Mouse (Mus musculus) forebrain, embryonic 12.5 days (tissue): ENCODE measurements around the gene Map1lc3a. TPM values are rescaled to one million over a fixed set of nuclear protein-coding genes. Genes with fewer than 3 reads are reported as not detected.

Source experiments
- ATAC-seq: fragments of 200-750 bp; cut with Nextera tagmentation; 2 replicates; pipeline ENCODE4 v1.8.0; 2017; ENCODE audit warnings: moderate TSS enrichment; ENCODE audit not compliant: low FRiP score
- H3K27ac ChIP-seq: fragments of 300-500 bp; sonication (generic); 2 replicates; pipeline ENCODE4 v1.5.1; 2016; ENCODE audit warnings: mild to moderate bottlenecking
- H3K27me3 ChIP-seq: fragments of 300-500 bp; sonication (generic); 2 replicates; pipeline ENCODE4 v1.6.1; 2016; ENCODE audit warnings: mild to moderate bottlenecking
- H3K36me3 ChIP-seq: fragments of 300-500 bp; sonication (generic); replicated peaks from 2 replicates; pipeline ENCODE4 v1.6.1; 2016; ENCODE audit warnings: mild to moderate bottlenecking
- H3K4me1 ChIP-seq: fragments of 300-500 bp; sonication (generic); 2 replicates; pipeline ENCODE4 v1.6.1; 2016
- H3K4me2 ChIP-seq: fragments of 300-500 bp; sonication (generic); 2 replicates; pipeline ENCODE4 v1.6.1; 2016; ENCODE audit warnings: mild to moderate bottlenecking, moderate library complexity
- H3K4me3 ChIP-seq: fragments of 300-500 bp; sonication (generic); replicated peaks from 2 replicates; pipeline ENCODE4 v1.5.1; 2016; ENCODE audit warnings: mild to moderate bottlenecking
- H3K9ac ChIP-seq: fragments of 300-500 bp; sonication (generic); 2 replicates; pipeline ENCODE4 v1.6.1; 2016; ENCODE audit warnings: mild to moderate bottlenecking
- H3K9me3 ChIP-seq: fragments of 300-500 bp; sonication (generic); 2 replicates; pipeline ENCODE4 v1.6.1; 2016
- WGBS: fragments of 180-500 bp; shearing (Covaris S2); methylation state at CpG from one replicate; pipeline ENCODE4 v1.1.7; 2016; 5-methylcytosine and 5-hydroxymethylcytosine counted together
- polyA plus RNA-seq: library from polyadenylated mRNA; unstranded; fragments of >200 nt; fragmentation: Nextera tagmentation; extraction: Ambion mirVana; gene quantifications from 2 replicates; pipeline ENCODE4 v1.2.1, GENCODE M21; 2016

The Map1lc3a gene
- polyA plus RNA-seq, 1 experiment from 2014 or later = 158 TPM

GRCm38 (mm10) chr2:155290066-155290465 is 14.0 kb downstream of the Map1lc3a start:
- 90% methylated on average over 8 of the region's 8 CpGs for WGBS

DNA sequence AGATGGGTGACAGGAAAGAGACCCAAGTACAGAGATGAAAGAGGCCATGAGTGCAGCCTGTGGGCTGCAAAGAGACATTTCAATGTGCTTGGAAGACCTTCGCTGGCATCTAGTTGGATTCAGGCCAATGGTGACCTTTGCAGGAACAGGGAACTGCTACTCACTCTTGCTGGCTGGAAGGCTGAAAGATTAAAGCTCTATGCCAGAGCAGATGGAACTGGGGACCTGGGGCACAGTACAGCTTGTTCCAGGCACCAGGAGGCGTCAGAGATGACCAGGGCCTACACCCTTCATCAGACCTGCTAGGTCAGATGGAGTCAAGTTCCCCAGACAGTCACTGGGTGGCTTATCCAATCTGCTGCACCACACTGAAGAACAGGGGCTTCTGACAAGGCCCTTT is 17.3 kb downstream of the Map1lc3a start:
- H3K4me2 ChIP-seq = no peak overlapping the region
- H3K27ac ChIP-seq = no peak overlapping the region
- no peaks in the 10 kb centered on the region for H3K9me3 ChIP-seq
- no peak for ATAC-seq
- no peak overlapping the region for H3K9ac ChIP-seq
- H3K27me3 ChIP-seq = no peaks in the 10 kb centered on the region
- peaks cover 69% of the 10 kb centered on the region for H3K36me3 ChIP-seq
- no peak overlapping the region for H3K4me3 ChIP-seq
- WGBS = 84% methylated on average over 2 of the region's 2 CpGs
- H3K4me1 ChIP-seq = no peaks in the 10 kb centered on the region

More at GRCm38 (mm10) chr2:155290066-155290465, 14.0 kb downstream of the Map1lc3a start:
- no peaks in the 10 kb centered on the region for H3K4me1 ChIP-seq
- H3K9ac ChIP-seq = no peak overlapping the region
- peaks cover 43% of the 10 kb centered on the region for H3K36me3 ChIP-seq
- H3K27me3 ChIP-seq = no peaks in the 10 kb centered on the region
- H3K4me2 ChIP-seq = no peak overlapping the region
- no peak for ATAC-seq
- H3K4me3 ChIP-seq = no peak overlapping the region
- H3K27ac ChIP-seq = no peak overlapping the region
- H3K9me3 ChIP-seq = no peaks in the 10 kb centered on the region

DNA sequence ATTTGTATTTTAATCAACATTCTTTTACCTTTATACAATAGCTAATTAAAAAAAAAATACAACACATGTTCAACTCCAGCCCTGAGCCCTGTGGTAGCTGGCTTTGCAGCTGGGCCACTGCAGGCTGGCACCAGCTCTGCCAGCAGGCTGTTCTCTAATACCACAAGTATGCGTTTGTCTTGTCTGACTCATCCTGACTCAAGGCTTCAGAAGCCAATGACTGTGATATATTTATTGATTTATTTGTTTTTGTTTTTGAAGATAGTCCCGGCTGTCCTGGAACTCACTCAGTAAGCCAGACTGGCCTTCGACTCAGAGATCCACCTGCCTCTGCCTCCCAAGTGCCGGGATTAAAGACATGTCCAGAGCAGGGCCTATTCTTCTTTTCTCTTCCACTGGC is 17.8 kb downstream of the Map1lc3a start:
- H3K36me3 ChIP-seq = peaks cover 75% of the 10 kb centered on the region
- 90% methylated on average over 4 of the region's 4 CpGs for WGBS
- no peaks in the 10 kb centered on the region for H3K9me3 ChIP-seq
- no peaks in the 10 kb centered on the region for H3K27me3 ChIP-seq
- no peaks in the 10 kb centered on the region for H3K4me1 ChIP-seq
- H3K4me3 ChIP-seq = no peak overlapping the region
- H3K27ac ChIP-seq = no peak overlapping the region
- ATAC-seq = no peak
- no peak overlapping the region for H3K4me2 ChIP-seq
- H3K9ac ChIP-seq = no peak overlapping the region

GRCm38 (mm10) chr2:155295453-155295852 is 19.4 kb downstream of the Map1lc3a start:
- no peak overlapping the region for H3K27ac ChIP-seq
- H3K4me3 ChIP-seq = no peak overlapping the region
- no peak for ATAC-seq
- no peaks in the 10 kb centered on the region for H3K9me3 ChIP-seq
- H3K36me3 ChIP-seq = peaks cover 80% of the 10 kb centered on the region
- H3K4me1 ChIP-seq = no peaks in the 10 kb centered on the region
- no peaks in the 10 kb centered on the region for H3K27me3 ChIP-seq
- H3K4me2 ChIP-seq = no peak overlapping the region
- WGBS = 96% methylated on average over 6 of the region's 6 CpGs
- H3K9ac ChIP-seq = no peak overlapping the region

GRCm38 (mm10) chr2:155299563-155299962 is 23.5 kb downstream of the Map1lc3a start:
- no peak overlapping the region for H3K9ac ChIP-seq
- no peaks in the 10 kb centered on the region for H3K4me1 ChIP-seq
- no peak overlapping the region for H3K4me2 ChIP-seq
- no peaks in the 10 kb centered on the region for H3K27me3 ChIP-seq
- peaks cover 57% of the 10 kb centered on the region for H3K36me3 ChIP-seq
- no peak overlapping the region for H3K27ac ChIP-seq
- H3K9me3 ChIP-seq = no peaks in the 10 kb centered on the region
- 92% methylated on average over 4 of the region's 4 CpGs for WGBS
- no peak overlapping the region for H3K4me3 ChIP-seq
- ATAC-seq = no peak

GRCm38 (mm10) chr2:155308936-155309592 is 33.0 kb downstream of the Map1lc3a start:
- peaks cover 6% of the 10 kb centered on the region for H3K4me1 ChIP-seq
- WGBS = 41% methylated on average over 3 of the region's 3 CpGs
- peaks cover 30% of the 10 kb centered on the region for H3K36me3 ChIP-seq
- peak overlapping the region; percentile 65 for H3K27ac ChIP-seq
- H3K4me3 ChIP-seq = no peak overlapping the region
- no peak overlapping the region for H3K9ac ChIP-seq
- no peaks in the 10 kb centered on the region for H3K27me3 ChIP-seq
- no peaks in the 10 kb centered on the region for H3K9me3 ChIP-seq
- no peak overlapping the region for H3K4me2 ChIP-seq
- ATAC-seq = 0 out of 2 replicates have a peak, but pooled peaks have one; percentile 20

DNA sequence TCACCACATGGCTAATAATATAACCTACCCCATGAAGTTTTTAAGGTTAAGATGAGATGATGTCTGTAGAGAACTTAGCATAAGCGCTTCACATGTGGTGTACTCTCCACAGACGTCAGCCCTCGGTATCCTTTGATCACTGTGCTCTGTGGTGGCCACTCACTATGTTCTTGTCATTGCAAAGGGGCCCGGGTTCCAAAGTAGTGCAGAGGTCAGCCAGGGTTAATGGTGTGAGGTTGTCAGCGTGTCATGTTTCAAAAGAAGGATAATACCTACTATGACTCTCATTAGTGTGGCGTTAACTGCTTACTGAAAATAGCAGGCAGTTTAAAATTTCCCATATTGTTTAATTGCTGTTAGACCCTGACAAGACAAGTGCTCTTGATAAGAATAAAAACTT is 37.6 kb downstream of the Map1lc3a start:
- H3K9ac ChIP-seq = no peak overlapping the region
- no peak overlapping the region for H3K27ac ChIP-seq
- peaks cover 22% of the 10 kb centered on the region for H3K36me3 ChIP-seq
- WGBS = 51% methylated on average over 6 of the region's 6 CpGs
- no peak overlapping the region for H3K4me3 ChIP-seq
- no peak for ATAC-seq
- no peaks in the 10 kb centered on the region for H3K27me3 ChIP-seq
- peaks cover 6% of the 10 kb centered on the region for H3K4me1 ChIP-seq
- no peaks in the 10 kb centered on the region for H3K9me3 ChIP-seq
- no peak overlapping the region for H3K4me2 ChIP-seq

DNA sequence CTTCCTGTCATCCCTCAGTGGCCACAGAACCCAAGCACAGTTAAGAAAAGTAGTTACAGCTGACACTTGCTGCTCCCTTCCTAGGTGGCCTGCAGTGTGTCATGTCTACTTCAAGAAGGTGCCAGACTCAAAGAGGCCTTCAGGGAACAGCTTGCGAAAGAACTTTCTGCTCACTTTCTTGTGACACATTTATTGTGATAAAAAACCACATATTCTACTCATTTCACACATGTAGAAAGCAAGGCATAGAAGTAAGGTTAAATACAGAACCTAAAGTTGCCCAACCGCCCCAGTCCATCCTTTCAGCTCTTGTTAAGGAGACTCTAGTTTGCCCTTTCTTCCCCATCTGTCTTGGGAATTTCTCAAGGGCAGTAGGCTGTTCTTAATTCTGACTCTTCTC is 42.5 kb downstream of the Map1lc3a start:
- Histone ChIP-seq H3K4me3 (no peak overlapping the region), H3K4me2 (no peak overlapping the region), H3K9me3 (no peaks in the 10 kb centered on the region), H3K4me1 (no peaks in the 10 kb centered on the region), H3K27me3 (no peaks in the 10 kb centered on the region), H3K9ac (no peak overlapping the region), H3K27ac (no peak overlapping the region), H3K36me3 (peaks cover 16% of the 10 kb centered on the region)
- ATAC-seq = no peak
- WGBS = 95% methylated on average over 2 of the region's 2 CpGs

DNA sequence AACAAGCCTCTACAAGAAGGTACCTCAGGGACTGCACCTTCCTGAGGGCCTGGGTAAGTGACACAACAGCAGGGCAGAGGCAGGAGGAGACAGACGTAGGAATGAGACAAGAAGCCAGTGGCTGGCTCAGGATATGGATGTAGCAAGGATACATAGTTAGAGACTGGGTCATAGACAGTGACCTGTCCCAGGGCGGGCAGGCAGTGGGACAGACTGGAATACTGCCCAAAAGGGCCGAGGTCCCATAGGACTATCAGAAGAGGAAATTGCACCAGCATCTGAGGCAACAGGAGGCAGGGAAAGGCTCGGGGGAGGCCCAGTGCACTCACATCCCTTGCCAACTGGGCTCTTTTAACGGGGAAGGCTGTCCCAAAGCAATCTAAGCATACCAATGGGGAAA is 44.5 kb downstream of the Map1lc3a start:
- WGBS = 79% methylated on average over 5 of the region's 5 CpGs
- Histone ChIP-seq H3K27me3 (no peaks in the 10 kb centered on the region), H3K9me3 (no peaks in the 10 kb centered on the region), H3K4me1 (no peaks in the 10 kb centered on the region), H3K4me2 (no peak overlapping the region), H3K36me3 (peaks cover 8% of the 10 kb centered on the region; the same call in 1 of the 2 replicates), H3K27ac (no peak overlapping the region), H3K4me3 (no peak overlapping the region), H3K9ac (no peak overlapping the region)
- no peak for ATAC-seq

- 85% methylated on average over 4 of the region's 4 CpGs for WGBS
- Histone ChIP-seq H3K27me3 (no peaks in the 10 kb centered on the region), H3K9me3 (no peaks in the 10 kb centered on the region), H3K36me3 (peaks cover 28% of the 10 kb centered on the region), H3K4me1 (no peaks in the 10 kb centered on the region), H3K9ac (no peak overlapping the region), H3K4me2 (no peak overlapping the region), H3K27ac (no peak overlapping the region), H3K4me3 (no peak overlapping the region)
- ATAC-seq = no peak
Observed at GRCm38 (mm10) chr2:155326001-155326400, 49.9 kb downstream of the Map1lc3a start.

Other genes with a start within 250 kb of the Map1lc3a start
- gene Ahcy, start 201.8 kb upstream of the Map1lc3a start, polyA plus RNA-seq = 61.2 and 62.6 TPM in 2 replicates
- gene Itch, start 142.8 kb upstream of the Map1lc3a start, polyA plus RNA-seq = 62.8 and 69.2 TPM in 2 replicates
- gene Dynlrb1, start 39.8 kb upstream of the Map1lc3a start, polyA plus RNA-seq = 447 and 470 TPM in 2 replicates
- 46.9 and 47.6 TPM in 2 replicates for gene Pigu, start 81.1 kb downstream of the Map1lc3a start, polyA plus RNA-seq
- 79.5 and 95.0 TPM in 2 replicates for gene Trp53inp2, start 104.8 kb downstream of the Map1lc3a start, polyA plus RNA-seq
- gene Ncoa6, start 197.6 kb downstream of the Map1lc3a start, polyA plus RNA-seq = 37.8 and 38.3 TPM in 2 replicates
- 22.5 and 22.9 TPM in 2 replicates for gene Acss2, start 241.7 kb downstream of the Map1lc3a start, polyA plus RNA-seq
- 27.5 and 32.1 TPM in 2 replicates for gene Ggt7, start 241.9 kb downstream of the Map1lc3a start, polyA plus RNA-seq